Mouse (Mus musculus) myocyte (in vitro differentiated cells): ENCODE results near the gene Sod2.
"Not testable (repeated sequence)": the region's sequence is repeated elsewhere in the genome, so short reads cannot be mapped to it uniquely, and the experiment has no call there.

ENCODE experiments used
- CEBPB ChIP-seq: IDR thresholded peaks from 2 replicates; pipeline ENCODE4 v1.6.1; 2011; ENCODE audit warnings: mild to moderate bottlenecking, moderate library complexity; ENCODE audit not compliant: poor library complexity, insufficient read depth, severe bottlenecking
- E2F4 ChIP-seq: IDR thresholded peaks from one replicate; pipeline ENCODE4 v1.6.1; 2011; ENCODE audit warnings: mild to moderate bottlenecking, control low read depth, moderate library complexity; ENCODE audit not compliant: insufficient read depth
- MAX ChIP-seq: IDR thresholded peaks from one replicate; pipeline ENCODE4 v1.6.1; 2011; ENCODE audit warnings: low read depth, mild to moderate bottlenecking, control low read depth
- MYOD1 ChIP-seq, 3 experiments: IDR thresholded peaks; one replicate each; pipeline ENCODE4 v1.6.1; 2011; ENCODE audit warnings: control low read depth in 2 of 3, low read depth in 2 of 3, mild to moderate bottlenecking in 2 of 3, moderate library complexity in 1 of 3; ENCODE audit not compliant: insufficient read length in 2 of 3, control insufficient read depth in 1 of 3
- POLR2A ChIP-seq: IDR thresholded peaks from one replicate; pipeline ENCODE4 v1.6.1; 2011; ENCODE audit warnings: low read depth, mild to moderate bottlenecking, control low read depth, moderate library complexity; ENCODE audit not compliant: insufficient read length
- POLR2AphosphoS2 ChIP-seq: IDR thresholded peaks from one replicate; pipeline ENCODE4 v1.6.1; 2011; ENCODE audit warnings: low read depth, control low read depth; ENCODE audit not compliant: insufficient read length
- REST ChIP-seq: IDR thresholded peaks from one replicate; pipeline ENCODE4 v1.6.1; 2011; ENCODE audit warnings: mild to moderate bottlenecking, control low read depth, moderate library complexity; ENCODE audit not compliant: insufficient read depth, insufficient read length
- TCF12 ChIP-seq: IDR thresholded peaks from one replicate; pipeline ENCODE4 v1.6.1; 2011; ENCODE audit warnings: mild to moderate bottlenecking, control low read depth; ENCODE audit not compliant: poor library complexity, insufficient read depth, severe bottlenecking
- TCF3 ChIP-seq: IDR thresholded peaks from one replicate; pipeline ENCODE4 v1.6.1; 2011; ENCODE audit warnings: low read depth, control low read depth; ENCODE audit not compliant: insufficient read length
- USF1 ChIP-seq: IDR thresholded peaks from one replicate; pipeline ENCODE4 v1.6.1; 2011; ENCODE audit warnings: low read depth, mild to moderate bottlenecking, control low read depth, moderate library complexity

DNA sequence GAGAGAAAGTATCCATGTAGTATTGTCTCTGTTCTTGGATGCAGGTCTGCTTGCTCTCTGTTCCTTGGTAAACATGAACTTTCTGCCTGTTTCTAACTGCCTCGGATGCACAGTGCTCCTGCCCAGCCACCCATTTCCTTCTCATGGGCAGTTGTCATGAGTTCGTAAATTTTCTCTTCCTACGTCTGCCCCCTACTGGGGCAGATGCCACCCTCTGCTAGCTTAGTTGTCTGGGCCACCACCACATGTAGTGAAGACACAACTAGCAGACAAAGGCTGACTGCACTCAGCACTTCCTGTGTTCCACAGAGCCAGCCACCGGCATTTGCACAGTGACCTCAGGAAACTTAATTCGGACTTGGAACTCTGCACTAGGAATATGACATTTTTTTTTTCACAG, 62.6 kb downstream of the Sod2 start:
- TF ChIP-seq E2F4; POLR2A; POLR2AphosphoS2; TCF3; CEBPB; TCF12; USF1; MAX; REST; MYOD1 (IDR thresholded peaks at IDR 0.05; ENCODE audit: control insufficient read depth in 1 of 3, insufficient read length in 2 of 3, low read depth in 2 of 3): not testable (repeated sequence)
